Mouse (Mus musculus) intestine, embryonic 15.5 days (tissue): Measurements from ENCODE around the gene Gm10337. TPM values are rescaled to one million over a fixed set of nuclear protein-coding genes. Genes with fewer than 3 reads are reported as not detected.

Source experiments
- ATAC-seq: fragments of 200-750 bp; cut with Nextera tagmentation; 2 replicates; pipeline ENCODE4 v1.8.0; 2017; ENCODE audit warnings: moderate TSS enrichment, moderate library complexity
- H3K27ac ChIP-seq: fragments of 300-500 bp; sonication (generic); 2 replicates; pipeline ENCODE4 v1.5.1; 2015; ENCODE audit warnings: mild to moderate bottlenecking, inconsistent platforms
- H3K27me3 ChIP-seq: fragments of 300-500 bp; sonication (generic); replicated peaks from 2 replicates; pipeline ENCODE4 v1.6.1; 2015; ENCODE audit warnings: inconsistent platforms
- H3K36me3 ChIP-seq: fragments of 300-500 bp; sonication (generic); 2 replicates; pipeline ENCODE4 v1.6.1; 2015; ENCODE audit warnings: inconsistent platforms
- H3K4me1 ChIP-seq: fragments of 300-500 bp; sonication (generic); replicated peaks from 2 replicates; pipeline ENCODE4 v1.6.1; 2015; ENCODE audit warnings: inconsistent platforms
- H3K4me2 ChIP-seq: fragments of 300-500 bp; sonication (generic); replicated peaks from 2 replicates; pipeline ENCODE4 v1.6.1; 2015; ENCODE audit warnings: mild to moderate bottlenecking, inconsistent platforms
- H3K4me3 ChIP-seq: fragments of 300-500 bp; sonication (generic); replicated peaks from 2 replicates; pipeline ENCODE4 v1.5.1; 2015; ENCODE audit warnings: inconsistent platforms
- H3K9ac ChIP-seq: fragments of 300-500 bp; sonication (generic); 2 replicates; pipeline ENCODE4 v1.6.1; 2015; ENCODE audit warnings: inconsistent platforms
- H3K9me3 ChIP-seq: fragments of 300-500 bp; sonication (generic); 2 replicates; pipeline ENCODE4 v1.6.1; 2016; ENCODE audit warnings: inconsistent platforms
- WGBS: fragments of 180-500 bp; shearing (Covaris S2); methylation state at CpG from one replicate; pipeline ENCODE4 v1.1.7; 2015; 5-methylcytosine and 5-hydroxymethylcytosine counted together
- polyA plus RNA-seq: library from polyadenylated mRNA; unstranded; fragments of >200 nt; fragmentation: Nextera tagmentation; extraction: Ambion mirVana; gene quantifications from 2 replicates; pipeline ENCODE4 v1.2.1, GENCODE M21; 2015

Gene Gm10337
- polyA plus RNA-seq, 1 experiment from 2014 or later: not detected

- Histone ChIP-seq H3K27me3 (no peaks in the 10 kb centered on the region), H3K4me2 (peak within 1 kb of the TSS; percentile 51), H3K4me1 (peaks cover 3% of the 10 kb centered on the region), H3K9me3 (no peaks in the 10 kb centered on the region), H3K9ac (peak within 1 kb of the TSS; percentile 95), H3K36me3 (peaks cover 14% of the 10 kb centered on the region; the same call in 1 of the 2 replicates), H3K4me3 (peak within 1 kb of the TSS; percentile 90), H3K27ac (peak within 1 kb of the TSS; percentile 97)
- ATAC-seq: peak; percentile 100
- under 1% methylated on average over 31 of the region's 40 CpGs for WGBS
Measured at GRCm38 (mm10) chr15:102470183-102470604, 33.3 kb upstream of the Gm10337 start, which contains the start of gene Pcbp2. Gene Pcbp2, plus strand, starts transcription at chr15:102470539.

GRCm38 (mm10) chr15:102470605-102471294 lies 32.8 kb upstream of the Gm10337 start:
- Histone ChIP-seq H3K4me2 (peak overlapping the region; percentile 51), H3K9ac (peak overlapping the region; percentile 95), H3K27ac (peak overlapping the region; percentile 97), H3K4me1 (peaks cover 3% of the 10 kb centered on the region), H3K27me3 (no peaks in the 10 kb centered on the region), H3K9me3 (no peaks in the 10 kb centered on the region), H3K36me3 (peaks cover 19% of the 10 kb centered on the region), H3K4me3 (peak overlapping the region; percentile 90)
- peak; percentile 80 for ATAC-seq
- 1% methylated on average over 36 of the region's 67 CpGs for WGBS

- Histone ChIP-seq H3K27me3 (no peaks in the 10 kb centered on the region), H3K36me3 (peaks cover 24% of the 10 kb centered on the region), H3K9ac (peak overlapping the region; percentile 95), H3K4me3 (peak overlapping the region; percentile 90), H3K9me3 (no peaks in the 10 kb centered on the region), H3K4me2 (peak overlapping the region; percentile 51), H3K27ac (peak overlapping the region; percentile 97), H3K4me1 (peaks cover 3% of the 10 kb centered on the region)
- ATAC-seq: no peak; the same call in 1 of the 2 replicates
- 2% methylated on average over 10 of the region's 10 CpGs for WGBS
Measured at GRCm38 (mm10) chr15:102471295-102471645, 32.3 kb upstream of the Gm10337 start.

GRCm38 (mm10) chr15:102471727-102472126 lies 31.8 kb upstream of the Gm10337 start:
- H3K36me3 ChIP-seq: peaks cover 26% of the 10 kb centered on the region
- H3K27me3 ChIP-seq: no peaks in the 10 kb centered on the region
- ATAC-seq: no peak
- H3K27ac ChIP-seq: no peak overlapping the region
- H3K4me1 ChIP-seq: peaks cover 3% of the 10 kb centered on the region
- H3K4me2 ChIP-seq: peak overlapping the region; percentile 51
- peak overlapping the region; percentile 90 for H3K4me3 ChIP-seq
- H3K9ac ChIP-seq: peak overlapping the region; percentile 95
- H3K9me3 ChIP-seq: no peaks in the 10 kb centered on the region

GRCm38 (mm10) chr15:102473246-102473645 lies 30.3 kb upstream of the Gm10337 start:
- Histone ChIP-seq H3K9ac (no peak overlapping the region), H3K27ac (no peak overlapping the region), H3K9me3 (no peaks in the 10 kb centered on the region), H3K27me3 (no peaks in the 10 kb centered on the region), H3K36me3 (peaks cover 28% of the 10 kb centered on the region), H3K4me3 (no peak overlapping the region), H3K4me2 (no peak overlapping the region), H3K4me1 (peaks cover 3% of the 10 kb centered on the region)
- ATAC-seq: no peak
- WGBS: 74% methylated on average over 2 of the region's 2 CpGs

- Histone ChIP-seq H3K4me2 (no peak overlapping the region), H3K9ac (no peak overlapping the region), H3K4me1 (peaks cover 3% of the 10 kb centered on the region), H3K36me3 (peaks cover 28% of the 10 kb centered on the region), H3K4me3 (no peak overlapping the region), H3K9me3 (no peaks in the 10 kb centered on the region), H3K27me3 (no peaks in the 10 kb centered on the region), H3K27ac (no peak overlapping the region)
- no peak for ATAC-seq
- 81% methylated on average over 2 of the region's 2 CpGs for WGBS
Measured at GRCm38 (mm10) chr15:102474520-102474919, 29.0 kb upstream of the Gm10337 start.

DNA sequence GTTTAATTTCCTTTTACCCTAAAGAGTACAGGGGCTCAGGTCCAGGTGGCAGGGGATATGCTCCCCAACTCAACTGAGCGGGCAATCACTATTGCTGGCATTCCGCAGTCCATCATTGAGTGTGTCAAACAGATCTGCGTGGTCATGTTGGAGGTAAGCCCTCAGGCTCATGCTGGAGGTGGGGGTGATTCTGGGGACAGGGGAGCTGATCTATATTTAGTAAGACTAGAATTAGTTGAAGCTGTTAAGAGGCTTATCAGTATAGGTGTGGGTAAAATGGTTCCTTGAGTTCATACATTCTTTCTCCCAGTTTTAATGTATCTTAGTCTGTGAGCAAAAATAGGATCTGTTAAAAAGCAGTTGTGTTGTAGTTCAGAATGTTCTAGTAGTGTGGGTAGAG lies 20.4 kb upstream of the Gm10337 start:
- H3K4me3 ChIP-seq: no peak overlapping the region
- no peak overlapping the region for H3K4me2 ChIP-seq
- H3K36me3 ChIP-seq: peaks cover 40% of the 10 kb centered on the region
- H3K27me3 ChIP-seq: no peaks in the 10 kb centered on the region
- H3K27ac ChIP-seq: no peak overlapping the region
- no peak for ATAC-seq
- H3K9me3 ChIP-seq: no peaks in the 10 kb centered on the region
- H3K9ac ChIP-seq: no peak overlapping the region
- no peaks in the 10 kb centered on the region for H3K4me1 ChIP-seq
- 85% methylated on average over 3 of the region's 3 CpGs for WGBS

DNA sequence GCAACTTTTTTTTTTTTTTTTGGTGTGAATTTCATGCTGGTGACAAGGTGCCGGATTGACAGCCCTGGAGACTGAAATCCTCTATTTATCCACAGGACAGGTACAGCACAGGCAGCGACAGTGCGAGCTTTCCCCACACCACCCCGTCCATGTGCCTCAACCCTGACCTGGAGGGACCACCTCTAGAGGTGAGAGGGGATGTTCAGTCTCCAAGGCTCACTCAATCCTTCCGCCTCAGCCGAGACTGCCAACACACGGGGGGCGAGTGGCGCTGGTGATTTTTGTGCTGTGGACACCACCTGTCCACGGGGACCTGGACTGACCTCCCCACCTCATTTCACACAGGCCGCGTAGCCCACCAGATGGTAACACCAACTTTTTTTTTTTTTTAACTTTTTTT lies 17.7 kb upstream of the Gm10337 start:
- 92% methylated on average over 12 of the region's 12 CpGs for WGBS
- no peak overlapping the region for H3K9ac ChIP-seq
- H3K4me3 ChIP-seq: no peak overlapping the region
- no peak overlapping the region for H3K4me2 ChIP-seq
- no peaks in the 10 kb centered on the region for H3K4me1 ChIP-seq
- no peak for ATAC-seq
- H3K36me3 ChIP-seq: peaks cover 52% of the 10 kb centered on the region
- no peak overlapping the region for H3K27ac ChIP-seq
- H3K9me3 ChIP-seq: no peaks in the 10 kb centered on the region
- H3K27me3 ChIP-seq: no peaks in the 10 kb centered on the region

GRCm38 (mm10) chr15:102487664-102488063 lies 15.9 kb upstream of the Gm10337 start:
- Histone ChIP-seq H3K27ac (no peak overlapping the region), H3K4me3 (no peak overlapping the region), H3K36me3 (peaks cover 53% of the 10 kb centered on the region), H3K27me3 (no peaks in the 10 kb centered on the region), H3K4me2 (no peak overlapping the region), H3K9me3 (no peaks in the 10 kb centered on the region), H3K4me1 (no peaks in the 10 kb centered on the region), H3K9ac (no peak overlapping the region)
- 77% methylated on average over 1 of the region's 1 CpGs for WGBS
- ATAC-seq: no peak

DNA sequence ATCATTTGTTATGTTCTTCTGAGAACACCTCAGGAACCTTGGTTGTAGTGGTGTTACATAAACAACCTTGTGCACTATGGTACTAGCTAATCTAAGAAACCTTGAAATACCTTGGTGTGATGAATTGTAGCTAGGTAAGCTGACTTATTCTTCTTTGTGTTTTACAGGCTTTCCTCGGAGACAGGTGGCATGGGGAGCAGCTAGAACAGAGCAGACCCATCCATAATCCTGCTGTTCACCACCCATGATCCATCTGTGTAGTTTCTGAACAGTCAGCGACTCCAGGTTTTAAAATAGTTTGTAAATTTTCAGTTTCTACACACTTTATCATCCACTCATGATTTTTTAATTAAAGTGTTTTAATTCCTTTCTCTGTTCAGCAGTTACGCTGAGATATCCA lies 5.2 kb upstream of the Gm10337 start:
- no peak for ATAC-seq
- Histone ChIP-seq H3K27me3 (no peaks in the 10 kb centered on the region), H3K4me3 (no peak overlapping the region), H3K4me1 (peaks cover 12% of the 10 kb centered on the region), H3K36me3 (peaks cover 56% of the 10 kb centered on the region), H3K4me2 (no peak overlapping the region), H3K9me3 (no peaks in the 10 kb centered on the region), H3K9ac (no peak overlapping the region), H3K27ac (no peak overlapping the region)
- WGBS: 84% methylated on average over 3 of the region's 3 CpGs

DNA sequence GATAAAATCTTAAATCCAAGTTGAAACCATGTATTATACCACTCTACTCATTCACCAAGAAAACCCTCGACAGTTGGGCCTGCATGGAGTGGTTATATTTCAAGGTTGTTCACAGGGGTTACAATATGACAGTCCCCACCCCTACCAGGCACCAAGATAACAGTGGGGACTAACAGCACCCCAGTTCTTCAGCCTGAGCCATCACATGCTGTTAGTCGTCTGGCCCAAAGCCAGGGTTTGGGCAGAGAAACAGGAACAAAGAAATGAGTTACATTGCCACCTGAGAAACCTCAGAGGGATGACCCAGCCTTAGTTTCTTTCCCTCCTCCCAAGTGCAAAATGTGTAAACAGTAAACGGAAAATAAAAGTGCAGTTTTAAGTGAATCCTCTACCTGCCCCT lies 4.2 kb upstream of the Gm10337 start:
- H3K4me1 ChIP-seq: peaks cover 12% of the 10 kb centered on the region
- no peaks in the 10 kb centered on the region for H3K9me3 ChIP-seq
- no peak overlapping the region for H3K27ac ChIP-seq
- H3K9ac ChIP-seq: no peak overlapping the region
- peaks cover 59% of the 10 kb centered on the region for H3K36me3 ChIP-seq
- no peak overlapping the region for H3K4me3 ChIP-seq
- H3K4me2 ChIP-seq: no peak overlapping the region
- ATAC-seq: no peak
- H3K27me3 ChIP-seq: no peaks in the 10 kb centered on the region
- WGBS: 56% methylated on average over 3 of the region's 3 CpGs

DNA sequence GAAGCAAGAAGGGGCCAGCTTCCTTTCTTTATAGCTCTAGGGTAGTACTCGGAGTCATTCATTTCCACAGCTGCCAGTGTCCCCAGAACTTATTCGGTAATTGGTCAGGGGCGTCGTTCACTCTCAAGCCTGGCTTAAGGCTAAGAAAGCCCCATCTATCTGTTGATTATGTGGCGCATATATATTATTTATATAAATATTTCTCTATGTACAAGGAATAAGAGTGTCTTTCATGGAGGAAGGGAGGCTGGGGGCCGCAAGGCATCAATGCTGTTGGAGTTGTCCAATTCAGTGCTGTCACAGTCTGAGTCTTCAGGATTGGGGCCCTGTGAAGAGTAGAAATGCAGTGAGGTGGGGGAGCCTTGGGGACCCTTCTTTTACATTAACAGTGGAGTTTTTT lies 3.7 kb upstream of the Gm10337 start:
- Histone ChIP-seq H3K27ac (no peak overlapping the region), H3K27me3 (no peaks in the 10 kb centered on the region), H3K4me1 (peaks cover 12% of the 10 kb centered on the region), H3K9ac (no peak overlapping the region), H3K4me3 (no peak overlapping the region), H3K4me2 (no peak overlapping the region), H3K9me3 (no peaks in the 10 kb centered on the region), H3K36me3 (peaks cover 56% of the 10 kb centered on the region)
- 85% methylated on average over 6 of the region's 6 CpGs for WGBS
- ATAC-seq: no peak

DNA sequence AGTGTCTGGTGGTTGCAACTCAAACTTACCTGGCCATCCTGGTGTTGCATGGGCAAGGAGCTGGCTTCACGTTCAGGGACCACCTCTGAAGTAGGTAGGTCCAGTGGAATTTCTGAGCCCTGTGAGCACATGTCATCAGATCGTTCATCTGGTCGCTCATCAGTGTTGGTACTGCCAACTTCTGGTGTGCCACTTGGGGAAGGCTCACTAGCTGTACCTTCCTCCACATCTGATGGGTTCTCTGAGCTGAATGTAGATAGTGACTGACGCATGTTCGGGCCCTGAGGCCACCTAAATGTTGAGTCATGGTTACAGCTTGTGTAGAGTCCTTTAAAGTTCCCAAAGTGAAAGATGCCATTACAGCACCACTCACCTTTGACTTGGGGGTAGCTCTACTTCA lies 3.0 kb upstream of the Gm10337 start:
- Histone ChIP-seq H3K9me3 (no peaks in the 10 kb centered on the region), H3K27me3 (no peaks in the 10 kb centered on the region), H3K36me3 (peaks cover 52% of the 10 kb centered on the region), H3K4me1 (peaks cover 14% of the 10 kb centered on the region), H3K4me3 (no peak overlapping the region), H3K4me2 (no peak overlapping the region), H3K27ac (no peak overlapping the region), H3K9ac (no peak overlapping the region)
- 88% methylated on average over 5 of the region's 5 CpGs for WGBS
- ATAC-seq: no peak
